Mouse (Mus musculus) lung, postnatal 14 days (tissue): Measurements from ENCODE around the gene Rapgef5.

Experiments used
- DNase-seq: peaks from one replicate; pipeline ENCODE4 v3.0.0; 2021

Gene Rapgef5

GRCm38 (mm10) chr12:117516179-117516578 is at the start of gene Rapgef5:
Gene Rapgef5, plus strand, starts transcription at chr12:117516479.
- no peak for DNase-seq

GRCm38 (mm10) chr12:117468329-117468728 is 48.0 kb upstream of the Rapgef5 start:
- DNase-seq: peak; percentile 31

- DNase-seq: no peak
Measured at GRCm38 (mm10) chr12:117479014-117479413, 37.3 kb upstream of the Rapgef5 start.

GRCm38 (mm10) chr12:117479680-117480079 is 36.6 kb upstream of the Rapgef5 start:
- DNase-seq: peak; percentile 10

GRCm38 (mm10) chr12:117480958-117481357 is 35.3 kb upstream of the Rapgef5 start:
- DNase-seq: no peak

- no peak for DNase-seq
Measured at GRCm38 (mm10) chr12:117482665-117483064, 33.6 kb upstream of the Rapgef5 start.

- DNase-seq: no peak
Measured at GRCm38 (mm10) chr12:117486118-117487057, 29.9 kb upstream of the Rapgef5 start.

- DNase-seq: no peak
Measured at GRCm38 (mm10) chr12:117496501-117497176, 19.6 kb upstream of the Rapgef5 start.

- no peak for DNase-seq
Measured at GRCm38 (mm10) chr12:117497361-117497760, 18.9 kb upstream of the Rapgef5 start.

GRCm38 (mm10) chr12:117499242-117499641 is 17.0 kb upstream of the Rapgef5 start:
- peak; percentile 19 for DNase-seq

GRCm38 (mm10) chr12:117501180-117501579 is 15.1 kb upstream of the Rapgef5 start:
- no peak for DNase-seq

- DNase-seq: no peak
Measured at GRCm38 (mm10) chr12:117502834-117503233, 13.4 kb upstream of the Rapgef5 start.

- DNase-seq: no peak
Measured at GRCm38 (mm10) chr12:117505163-117505562, 11.1 kb upstream of the Rapgef5 start.

- DNase-seq: no peak
Measured at GRCm38 (mm10) chr12:117507772-117508171, 8.5 kb upstream of the Rapgef5 start.

- no peak for DNase-seq
Measured at GRCm38 (mm10) chr12:117509919-117510318, 6.4 kb upstream of the Rapgef5 start.

- no peak for DNase-seq
Measured at GRCm38 (mm10) chr12:117512468-117512867, 3.8 kb upstream of the Rapgef5 start.

- no peak for DNase-seq
Measured at GRCm38 (mm10) chr12:117513150-117513932, 2.9 kb upstream of the Rapgef5 start.

- DNase-seq: no peak
Measured at GRCm38 (mm10) chr12:117517275-117517936, 1.1 kb downstream of the Rapgef5 start.

- no peak for DNase-seq
Measured at GRCm38 (mm10) chr12:117524311-117525013, 8.2 kb downstream of the Rapgef5 start.

GRCm38 (mm10) chr12:117527889-117528288 is 11.6 kb downstream of the Rapgef5 start:
- no peak for DNase-seq

- no peak for DNase-seq
Measured at GRCm38 (mm10) chr12:117528509-117529145, 12.3 kb downstream of the Rapgef5 start.
